Mouse (Mus musculus) liver, embryonic 14.5 days (tissue): ENCODE data around the gene Abca7.

Experiments used
- CTCF ChIP-seq: IDR thresholded peaks from 2 replicates; pipeline ENCODE4 v1.5.1; 2016; ENCODE audit warnings: antibody characterized with exemption, low read depth, control low read depth
- EP300 ChIP-seq: IDR thresholded peaks from 2 replicates; pipeline ENCODE4 v1.6.1; 2016; ENCODE audit warnings: antibody characterized with exemption, low read depth

GRCm38 (mm10) chr10:80024229-80025043 lies 28.1 kb downstream of the Abca7 start:
- TF ChIP-seq CTCF (no peak), EP300 (no peak)
